Mouse (Mus musculus) megakaryocyte, adult 5-6 weeks (primary cell): ENCODE data around the gene Flcn. TPM values are rescaled to one million over a fixed set of nuclear protein-coding genes. Genes with fewer than 3 reads are reported as not detected.
"Not testable (repeated sequence)": the region's sequence is repeated elsewhere in the genome, so short reads cannot be mapped to it uniquely, and the experiment has no call there.

ENCODE experiments used
- ATAC-seq: 2 replicates; pipeline ENCODE4 v1.8.0; 2016; ENCODE audit warnings: mild to moderate bottlenecking, inconsistent platforms; ENCODE audit not compliant: poor library complexity, severe bottlenecking
- total RNA-seq, 2 experiments: library from RNA; stranded (forward) in 1 of 2; stranded (reverse) in 1 of 2; fragments of 153-499, 151-499 nt in 1 of 2; fragments of 221-1000, 200-1000 nt in 1 of 2; gene quantifications; 2 replicates each; pipeline versions ENCODE4 v1.2.3 to v1.2.4; 2015 to 2017

Gene Flcn
- 11.3 and 11.4 TPM in 2 replicates for total RNA-seq (2015)
- total RNA-seq (2017): 19.9 and 25.3 TPM in 2 replicates

DNA sequence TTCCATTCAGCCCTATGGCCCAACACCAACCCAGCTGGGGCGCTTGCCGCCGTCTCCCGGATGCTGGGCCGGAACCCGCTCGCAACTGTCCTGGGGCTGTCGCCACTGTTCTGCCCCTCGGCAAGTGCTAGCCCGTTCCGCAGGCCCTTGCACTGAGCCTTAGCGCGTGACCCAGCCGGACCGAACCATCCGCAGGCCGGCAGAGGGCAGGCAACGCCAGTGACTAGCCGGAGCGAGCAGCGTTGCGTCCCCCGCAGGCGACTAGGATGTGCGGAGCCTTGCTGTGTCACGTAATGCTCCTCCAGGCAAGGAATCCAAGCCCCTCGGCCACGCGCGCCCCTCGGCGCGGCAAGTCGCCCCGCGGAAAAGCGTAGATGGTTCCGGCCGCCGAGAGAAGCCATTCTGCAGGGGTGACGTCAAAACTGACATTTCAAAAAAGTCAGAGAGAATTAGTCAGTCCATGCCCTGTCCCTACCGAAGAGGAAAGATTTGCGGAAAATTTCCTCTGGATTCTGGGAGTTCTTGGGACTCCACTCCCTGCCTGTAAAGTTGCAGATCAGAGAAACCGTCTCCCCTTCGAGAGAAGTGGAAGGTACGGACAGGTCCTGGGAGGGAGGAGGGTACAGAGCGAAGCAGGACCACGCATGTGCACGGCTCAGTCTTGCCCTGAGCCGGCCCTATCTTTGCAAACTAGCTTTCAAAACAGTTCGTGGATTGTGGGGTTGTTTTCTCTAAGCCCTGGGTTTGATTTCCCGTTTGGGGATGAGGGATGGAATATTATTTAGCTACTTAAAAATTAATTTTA, at the start of gene Flcn:
Gene Flcn (minus strand): TSS at position 347 of the 805 bp plus-strand sequence.
- ATAC-seq: peak; percentile 86

GRCm38 (mm10) chr11:59852865-59853264, 43.0 kb upstream of the Flcn start:
- ATAC-seq: no peak

DNA sequence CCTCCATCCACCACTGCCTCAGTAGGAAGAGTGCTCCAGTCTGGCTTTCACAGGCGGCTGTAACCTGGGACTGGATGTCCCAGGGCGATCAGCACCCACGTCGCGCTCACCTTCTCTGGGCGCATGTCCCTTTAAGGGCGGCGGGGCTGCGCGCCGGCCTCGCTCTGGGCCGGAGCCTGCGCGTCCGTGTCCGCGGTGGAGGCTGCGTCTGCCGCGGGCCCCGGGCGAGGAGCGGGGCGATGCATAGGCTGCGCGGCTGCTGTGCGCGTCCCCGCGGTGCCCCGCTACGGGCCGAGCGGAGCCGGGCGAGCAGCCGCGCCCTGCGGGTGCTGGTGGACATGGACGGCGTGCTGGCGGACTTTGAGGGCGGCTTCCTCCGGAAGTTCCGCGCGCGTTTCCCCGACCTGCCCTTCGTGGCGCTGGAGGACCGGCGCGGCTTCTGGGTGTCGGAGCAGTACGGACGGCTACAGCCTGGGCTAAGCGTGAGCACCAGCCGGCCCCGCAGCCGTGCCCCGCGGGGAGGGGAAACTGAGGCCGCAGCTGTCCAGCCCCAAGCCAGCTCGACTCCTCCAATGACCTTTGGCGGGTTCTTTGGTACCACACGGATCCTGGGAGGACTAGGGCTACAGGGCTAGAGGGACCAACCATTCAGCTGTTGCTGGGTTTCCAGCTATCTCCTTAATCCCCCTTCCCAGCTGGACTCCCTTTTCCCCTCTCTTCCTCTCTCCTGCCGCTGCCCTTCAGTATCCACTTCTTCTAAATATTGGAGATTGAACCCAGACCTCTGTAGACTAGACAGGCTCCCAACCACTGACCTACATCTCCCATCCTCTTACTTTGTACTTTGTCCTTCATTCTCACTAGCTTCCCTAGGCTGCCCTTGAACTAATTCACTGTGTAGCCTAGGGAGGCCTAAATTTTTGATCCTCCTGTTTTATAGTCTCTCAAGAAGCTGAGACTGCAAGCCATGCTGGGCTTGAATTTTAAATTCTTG, 38.4 kb upstream of the Flcn start:
- ATAC-seq: peak; percentile 85

- ATAC-seq: peak; percentile 65; the same call in 1 of the 2 replicates
These were observed 37.3 kb upstream of the Flcn start for GRCm38 (mm10) chr11:59847131-59847530.

GRCm38 (mm10) chr11:59846311-59846710, 36.5 kb upstream of the Flcn start:
- ATAC-seq: no peak

GRCm38 (mm10) chr11:59839459-59840126, 29.8 kb upstream of the Flcn start, which contains the start of gene Cops3:
Gene Cops3, minus strand, starts transcription at chr11:59839838.
- ATAC-seq: peak; percentile 90

- ATAC-seq: peak; percentile 93
These were observed 29.2 kb upstream of the Flcn start, which contains the start of gene Nt5m for GRCm38 (mm10) chr11:59839008-59839458. Gene Nt5m, plus strand, starts transcription at chr11:59839447.

- no peak for ATAC-seq
These were observed 28.6 kb upstream of the Flcn start for GRCm38 (mm10) chr11:59838426-59838825.

DNA sequence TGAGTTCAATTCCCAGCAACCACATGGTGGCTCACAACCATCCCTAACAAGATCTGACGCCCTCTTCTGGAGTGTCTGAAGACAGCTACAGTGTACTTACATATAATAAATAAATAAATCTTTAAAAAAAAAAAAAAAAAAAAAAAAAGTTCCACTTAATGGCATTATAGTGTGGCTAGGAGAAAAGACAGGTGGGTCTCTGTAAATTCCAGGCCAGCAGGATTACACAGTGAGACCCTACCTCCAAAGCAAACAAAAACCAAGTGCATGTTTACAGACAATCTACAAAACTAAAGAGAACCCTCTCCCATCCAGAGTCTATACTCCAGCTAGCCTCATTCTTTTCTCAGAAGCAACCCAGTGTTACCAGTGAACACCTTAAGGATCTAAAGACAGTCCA, 28.0 kb upstream of the Flcn start:
- ATAC-seq: not testable (repeated sequence)

- no peak for ATAC-seq
These were observed 11.8 kb upstream of the Flcn start for GRCm38 (mm10) chr11:59821625-59822024.

- ATAC-seq: no peak
These were observed 8.1 kb upstream of the Flcn start for GRCm38 (mm10) chr11:59817916-59818315.

GRCm38 (mm10) chr11:59815482-59816065, 5.8 kb upstream of the Flcn start:
- no peak for ATAC-seq

GRCm38 (mm10) chr11:59814936-59815335, 5.1 kb upstream of the Flcn start:
- no peak for ATAC-seq

DNA sequence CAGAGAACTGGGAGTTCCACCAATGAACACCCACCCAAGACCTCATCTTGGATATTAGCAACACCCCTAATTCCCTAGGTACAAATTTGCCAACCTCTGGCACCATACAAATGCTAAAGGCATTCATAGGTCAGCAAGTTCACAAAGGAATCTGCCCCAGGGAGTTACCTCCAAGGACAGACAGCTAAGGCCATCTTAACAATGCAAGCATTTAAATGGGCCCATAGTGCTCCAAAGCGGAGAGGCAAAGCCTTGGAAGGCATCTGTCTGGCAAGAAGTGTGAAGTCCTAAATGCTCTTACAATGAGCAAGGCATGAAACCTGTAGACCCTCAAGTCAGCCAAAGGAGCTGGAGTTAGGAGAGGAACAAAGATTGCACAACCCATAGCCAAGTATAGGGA, 4.5 kb upstream of the Flcn start:
- no peak for ATAC-seq

DNA sequence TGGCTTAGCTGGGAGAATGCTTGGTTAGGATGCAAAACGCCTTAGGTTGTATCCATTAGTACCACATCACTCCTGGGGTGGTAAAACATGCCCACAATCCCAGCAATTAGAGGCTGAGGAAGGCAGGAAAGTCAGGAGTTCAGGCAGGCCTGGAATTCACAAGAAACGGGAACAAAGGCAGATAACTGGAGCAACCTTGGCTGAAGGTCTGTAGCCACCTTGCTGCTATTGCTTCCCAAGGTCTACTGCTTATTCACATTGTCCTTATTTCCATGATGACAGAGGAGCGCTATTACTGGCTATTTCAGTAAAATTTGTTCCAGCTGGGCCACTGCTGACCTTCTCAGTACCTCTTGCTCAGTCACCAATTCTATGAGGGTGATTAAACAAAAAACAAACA, 3.5 kb upstream of the Flcn start:
- no peak for ATAC-seq

- no peak for ATAC-seq
These were observed 1.4 kb upstream of the Flcn start for GRCm38 (mm10) chr11:59811211-59811610.

GRCm38 (mm10) chr11:59810480-59811158, 803 bp upstream of the Flcn start:
- no peak for ATAC-seq

DNA sequence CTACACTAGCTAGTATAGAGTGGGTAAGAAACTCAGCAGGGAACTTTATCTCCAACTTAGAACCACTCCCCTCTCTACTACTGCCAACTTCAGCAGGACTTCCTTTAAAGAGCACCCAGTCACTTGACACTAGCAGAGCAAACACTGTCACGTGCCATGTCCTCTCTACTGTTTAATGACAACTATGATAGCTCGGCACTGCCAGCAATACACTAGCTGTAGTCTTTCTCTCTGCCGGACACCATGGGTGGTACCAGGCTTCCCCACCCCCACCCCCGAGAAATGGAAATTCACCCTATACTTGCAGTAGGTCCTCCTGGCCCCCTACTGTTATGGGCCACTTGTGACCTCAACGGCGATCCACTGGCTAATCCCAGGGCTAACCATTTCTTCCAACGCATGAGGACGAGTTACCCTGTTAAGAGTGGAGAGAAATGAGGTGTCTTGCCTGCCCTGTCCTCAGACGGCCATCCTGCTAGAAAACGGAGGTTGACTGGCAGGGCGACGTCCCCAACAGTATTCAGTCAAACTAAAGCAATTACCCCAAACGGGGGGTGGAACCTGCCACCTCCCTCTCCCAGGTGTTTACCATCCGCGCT, 646 bp downstream of the Flcn start:
- ATAC-seq: peak; percentile 61
